ENCODE assay signal across 16 mouse cellular contexts in the genomic region with DNA sequence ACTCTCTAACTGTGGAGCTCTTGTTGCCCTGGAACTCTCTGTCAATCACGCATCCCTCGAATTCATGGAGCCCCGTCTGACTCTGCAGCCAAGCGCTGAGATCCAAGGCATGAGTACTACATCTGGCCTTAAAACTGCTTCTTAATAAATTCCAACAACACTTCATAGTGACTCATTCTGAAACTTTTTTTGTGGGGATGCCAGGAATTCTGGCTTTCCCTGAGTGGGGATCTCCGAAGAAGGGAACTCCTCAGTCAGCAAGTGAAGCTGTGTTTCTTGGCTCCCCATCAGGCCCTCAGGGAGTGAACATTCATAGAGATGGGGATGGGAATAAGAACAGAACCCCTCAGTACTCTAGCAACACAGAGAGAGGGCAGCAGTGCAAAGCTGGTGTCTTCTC. TPM values are rescaled to one million over a fixed set of nuclear protein-coding genes. Genes with fewer than 3 reads are reported as not detected.
A peak's percentile ranks its signal among the peaks of the same experiment; 100 is the strongest.
DNase-seq lines count a peak whose midpoint lies in the region; ATAC-seq and TF ChIP-seq lines count a peak whose summit lies in the region.
"Had no signal": no experiment of that assay in that cellular context is flagged by ENCODE, and none has a peak within 500 bp of the region (broad histone marks: within the 10 kb centered on the region; RNA-seq: fewer than 3 reads in every experiment).

No protein-coding gene starts in this region.

- H3K9me3 ChIP-seq in limb, embryonic 14.5 days (ENCODE audit: control insufficient read depth, low read length), result no peaks in the 10 kb centered on the region
- H3K9me3 ChIP-seq in limb, embryonic 10.5 days (replicated peaks), result no peaks in the 10 kb centered on the region
- H3K9me3 ChIP-seq: hindbrain, embryonic 10.5 days; liver, embryonic 15.5 days; neural tube, embryonic 13.5 days had no signal

- no peaks in the 10 kb centered on the region for H3K36me3 ChIP-seq in limb, embryonic 14.5 days (ENCODE audit: control insufficient read depth, insufficient read depth, low read length)
- no peaks in the 10 kb centered on the region for H3K36me3 ChIP-seq in limb, embryonic 10.5 days
- H3K36me3 ChIP-seq: hindbrain, embryonic 10.5 days; liver, embryonic 15.5 days; neural tube, embryonic 13.5 days had no signal

- no peaks in the 10 kb centered on the region for H3K4me1 ChIP-seq in limb, embryonic 14.5 days (ENCODE audit: control insufficient read depth, insufficient read depth, low read length)
- no peaks in the 10 kb centered on the region for H3K4me1 ChIP-seq in limb, embryonic 10.5 days
- H3K4me1 ChIP-seq: liver, embryonic 15.5 days; neural tube, embryonic 13.5 days had no signal

- no peak overlapping the region for H3K9ac ChIP-seq in limb, embryonic 14.5 days (ENCODE audit: low read depth, low read length, severe bottlenecking)
- H3K9ac ChIP-seq: liver, embryonic 15.5 days; neural tube, embryonic 13.5 days had no signal

- WGBS in limb, embryonic 14.5 days, result 80% methylated on average over 5 of the region's 5 CpGs
- 94% methylated on average over 5 of the region's 5 CpGs for WGBS in limb, embryonic 10.5 days

- no peak; the same call in 1 of the 2 replicates for ATAC-seq in limb, embryonic 14.5 days (ENCODE audit: low FRiP score, low read depth)
- ATAC-seq: forebrain, embryonic 16.5 days; inflammation-experienced regulatory T-cells, adult 6 months had no signal

- no peak overlapping the region for H3K4me2 ChIP-seq in limb, embryonic 14.5 days (replicated peaks; ENCODE audit: low read depth, low read length, severe bottlenecking)
- H3K4me2 ChIP-seq: liver, embryonic 15.5 days; neural tube, embryonic 13.5 days had no signal

- H3K27me3 ChIP-seq in limb, embryonic 14.5 days (ENCODE audit: control insufficient read depth, insufficient read depth, low read length), result no peaks in the 10 kb centered on the region
- H3K27me3 ChIP-seq in limb, embryonic 10.5 days (ENCODE audit: low read depth, poor library complexity, severe bottlenecking), result no peaks in the 10 kb centered on the region
- H3K27me3 ChIP-seq: liver, embryonic 15.5 days; neural tube, embryonic 13.5 days had no signal

- no peak overlapping the region for H3K27ac ChIP-seq in limb, embryonic 14.5 days (replicated peaks; ENCODE audit: low read depth, low read length)
- no peak overlapping the region for H3K27ac ChIP-seq in limb, embryonic 10.5 days
- H3K27ac ChIP-seq: hindbrain, embryonic 10.5 days; liver, embryonic 15.5 days; neural tube, embryonic 13.5 days had no signal

- TF ChIP-seq POLR2A in limb, embryonic 14.5 days (IDR thresholded peaks at IDR 0.05; ENCODE audit: borderline replicate concordance, extremely low read depth, insufficient read depth, insufficient read length), result no peak

- no peak overlapping the region for H3K4me3 ChIP-seq in limb, embryonic 14.5 days (replicated peaks; ENCODE audit: low read length)
- H3K4me3 ChIP-seq in limb, embryonic 10.5 days, result no peak overlapping the region
- H3K4me3 ChIP-seq: hindbrain, embryonic 10.5 days; liver, embryonic 15.5 days; neural tube, embryonic 13.5 days had no signal

- peak; percentile 16 to 34 for DNase-seq in adrenal gland, postnatal 36 days
- DNase-seq in adrenal gland, postnatal 25 days, result no peak
- peak; percentile 17 for DNase-seq in limb, embryonic 14.5 days (ENCODE audit: low spot score)
- no peak for DNase-seq in limb, embryonic 10.5 days (ENCODE audit: low spot score)
- peak; percentile 32 for DNase-seq in gastrocnemius, postnatal 25 days
- DNase-seq in lung, postnatal 25 days (ENCODE audit: low spot score), result peak; percentile 59
- DNase-seq in frontal cortex, postnatal 25 days (ENCODE audit: low spot score in 2 of 2), result no peak
- no peak for DNase-seq in embryo, embryonic 9.5 days (ENCODE audit: extremely low spot score)
- DNase-seq: cerebellum, adult 8-10 months; right cerebral cortex, postnatal 25 days had no signal

RNA-seq across cellular contexts. Expression of gene Fam13a, which starts 43.8 kb away (rescaled TPM):
- total RNA-seq in adrenal gland, postnatal 36 days (2021), result 100 to 1,000 TPM in 1 of 2 experiments, 10 to 100 TPM in 1; 99.4 to 103 TPM
- 49.5 and 64.0 TPM in 2 replicates for total RNA-seq in adrenal gland, postnatal 25 days (2021)
- polyA plus RNA-seq in limb, embryonic 14.5 days (2012; rRNA removed), result 2.6 and 2.7 TPM in 2 replicates
- 5.7 and 6.3 TPM in 2 replicates for polyA plus RNA-seq in limb, embryonic 14.5 days (2014; fragmentation: Nextera tagmentation; extraction: Ambion mirVana)
- polyA plus RNA-seq in limb, embryonic 10.5 days (2016; fragmentation: Nextera tagmentation; extraction: Ambion mirVana), result 2.5 and 3.0 TPM in 2 replicates
- 10 to 100 TPM in 1 of 2 experiments, 1 to 10 TPM in 1; 8.6 to 18.1 TPM for total RNA-seq in gastrocnemius, postnatal 25 days (2021)
- total RNA-seq: megakaryocyte-erythroid progenitor cell, adult 5-6 weeks had no signal

Comparison
In these comparisons a context has a peak if more than half of its experiments do, and no peak if none do; other contexts are left out.
1. DNase-seq: peak in adrenal gland, postnatal 36 days (2 of 2), limb, embryonic 14.5 days (single experiment), gastrocnemius, postnatal 25 days (single experiment) and lung, postnatal 25 days (single experiment); none in adrenal gland, postnatal 25 days (single experiment), limb, embryonic 10.5 days (single experiment), frontal cortex, postnatal 25 days (0 of 2) and embryo, embryonic 9.5 days (single experiment).